Mouse (Mus musculus) forebrain, postnatal 0 days (tissue): ENCODE measurements around the gene Catsper2. TPM values are rescaled to one million over a fixed set of nuclear protein-coding genes. Genes with fewer than 3 reads are reported as not detected.

Source experiments
- ATAC-seq: fragments of 200-750 bp; cut with Nextera tagmentation; 2 replicates; pipeline ENCODE4 v1.8.0; 2017; ENCODE audit warnings: mild to moderate bottlenecking, moderate library complexity
- DNase-seq: peaks from one replicate; pipeline ENCODE4 v3.0.0-alpha.2; 2015
- H3K27ac ChIP-seq: fragments of 300-500 bp; sonication (generic); 2 replicates; pipeline ENCODE4 v1.5.1; 2014; ENCODE audit warnings: low read depth, mild to moderate bottlenecking, antibody characterized with exemption, low read length, moderate library complexity, mixed read lengths
- H3K27me3 ChIP-seq: fragments of 300-500 bp; sonication (generic); 2 replicates; pipeline ENCODE4 v1.6.1; 2014; ENCODE audit warnings: mild to moderate bottlenecking, low read length, mixed read lengths; ENCODE audit not compliant: insufficient read depth
- H3K36me3 ChIP-seq: fragments of 300-500 bp; sonication (generic); 2 replicates; pipeline ENCODE4 v1.6.1; 2014; ENCODE audit warnings: mild to moderate bottlenecking, moderate library complexity; ENCODE audit not compliant: insufficient read depth
- H3K4me1 ChIP-seq: fragments of 300-500 bp; sonication (generic); 2 replicates; pipeline ENCODE4 v1.6.1; 2014; ENCODE audit warnings: antibody characterized with exemption; ENCODE audit not compliant: insufficient read depth
- H3K4me2 ChIP-seq: fragments of 300-500 bp; sonication (generic); 2 replicates; pipeline ENCODE4 v1.6.1; 2014; ENCODE audit warnings: low read depth, mild to moderate bottlenecking, moderate library complexity
- H3K4me3 ChIP-seq: fragments of 300-500 bp; sonication (generic); 2 replicates; pipeline ENCODE4 v1.5.1; 2014; ENCODE audit warnings: low read depth, low read length, mixed read lengths
- H3K9ac ChIP-seq: fragments of 300-500 bp; sonication (generic); 2 replicates; pipeline ENCODE4 v1.6.1; 2014; ENCODE audit warnings: mild to moderate bottlenecking
- H3K9me3 ChIP-seq: fragments of 300-500 bp; sonication (generic); 2 replicates; pipeline ENCODE4 v1.6.1; 2016; ENCODE audit warnings: low read length
- CTCF ChIP-seq: sonication (generic); IDR thresholded peaks from 2 replicates; pipeline ENCODE4 v1.5.1; 2016; ENCODE audit warnings: antibody characterized with exemption, control low read depth, low read depth
- WGBS: fragments of 180-500 bp; shearing (Covaris S2); extraction: QIAGEN DNeasy Blood & Tissue Kit; methylation state at CpG from one replicate; pipeline ENCODE4 v1.1.7; 2014; 5-methylcytosine and 5-hydroxymethylcytosine counted together
- polyA plus RNA-seq: library from polyadenylated mRNA; unstranded; fragments of >200 nt; fragmentation: Nextera tagmentation; extraction: Ambion mirVana; gene quantifications from 2 replicates; pipeline ENCODE4 v1.2.1, GENCODE M21; 2015
- total RNA-seq: library from RNA; depleted of rRNA; stranded (reverse); fragments of >200 nt; gene quantifications from 2 replicates; pipeline ENCODE4 v1.2.3, GENCODE M21; 2014; rRNA removed

Catsper2 gene
- 4.9 and 7.2 TPM in 2 replicates for total RNA-seq
- 2.4 and 3.3 TPM in 2 replicates for polyA plus RNA-seq

DNA sequence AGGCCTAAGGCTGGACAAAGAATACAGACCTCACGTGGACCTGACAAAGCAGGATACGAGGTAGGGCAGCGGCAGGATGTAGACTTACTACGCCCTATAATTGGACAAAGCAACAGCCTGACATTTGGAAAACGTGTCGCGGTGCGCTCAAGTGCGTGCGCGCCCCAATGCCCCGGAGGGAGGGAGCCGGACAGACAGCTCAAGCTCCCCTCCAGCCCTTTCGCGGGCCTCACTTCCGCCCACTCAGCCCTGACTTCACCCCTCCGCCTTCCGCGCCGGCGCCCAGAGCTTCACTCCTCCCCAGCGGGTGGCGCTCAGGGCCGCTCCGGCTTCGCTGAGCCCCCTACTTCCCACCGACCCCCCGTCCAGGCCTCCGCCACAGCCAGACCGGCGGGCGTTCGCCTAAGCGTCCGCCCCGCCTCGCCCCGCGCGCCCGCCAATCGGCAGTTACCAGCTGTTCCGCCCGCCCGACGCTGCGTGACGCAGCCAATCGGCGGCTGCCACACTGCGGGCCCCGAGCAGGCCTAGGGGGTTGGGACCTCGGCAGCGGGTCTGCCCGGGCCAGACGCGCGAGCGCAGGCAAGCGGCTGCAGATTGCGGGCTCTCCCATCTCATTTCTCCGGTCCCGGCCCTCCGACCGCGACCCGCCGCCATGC lies at the start of gene Catsper2, which contains the start of gene Pdia3:
TSS of gene Catsper2 (minus strand) at position 406 of the 656 bp plus-strand sequence.
TSS of gene Pdia3 (plus strand) at position 389 of the 656 bp plus-strand sequence.
- H3K27ac ChIP-seq, result peak within 1 kb of the TSS; percentile 97
- no peaks in the 10 kb centered on the region for H3K9me3 ChIP-seq
- no peaks in the 10 kb centered on the region for H3K27me3 ChIP-seq
- peaks cover under 1% of the 10 kb centered on the region; the same call in 1 of the 2 replicates for H3K36me3 ChIP-seq
- peak within 1 kb of the TSS; percentile 69 for H3K4me2 ChIP-seq
- DNase-seq (peak; percentile 98), ATAC-seq (peak; percentile 99)
- H3K4me1 ChIP-seq, result peaks cover 16% of the 10 kb centered on the region
- peak; percentile 57 for TF ChIP-seq CTCF
- H3K9ac ChIP-seq, result peak within 1 kb of the TSS; percentile 97
- WGBS, result 1% methylated on average over 60 of the region's 68 CpGs
- peak within 1 kb of the TSS; percentile 99 for H3K4me3 ChIP-seq

DNA sequence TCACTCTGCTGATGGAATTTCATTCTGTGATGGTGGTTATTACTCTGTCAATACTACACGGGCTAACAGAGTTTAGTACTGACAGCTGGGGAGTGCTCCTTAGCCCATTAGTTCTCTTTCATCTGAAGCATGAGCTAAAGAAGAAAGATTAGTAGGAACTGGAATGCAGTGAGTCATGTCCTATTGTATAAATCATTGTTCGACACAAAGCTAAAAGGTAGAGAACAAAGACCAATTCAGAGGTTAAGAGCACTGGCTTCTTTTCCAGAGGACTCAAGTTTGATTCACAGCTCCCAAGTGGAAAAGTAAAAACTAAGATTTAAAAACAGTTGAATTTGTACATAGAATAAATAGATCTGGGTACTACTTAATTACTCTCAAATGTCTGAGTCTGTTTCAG lies 46.5 kb upstream of the Catsper2 start:
- Histone ChIP-seq H3K9ac (no peak overlapping the region), H3K27ac (no peak overlapping the region), H3K4me3 (no peak overlapping the region), H3K4me2 (no peak overlapping the region), H3K36me3 (no peaks in the 10 kb centered on the region), H3K9me3 (no peaks in the 10 kb centered on the region), H3K4me1 (peaks cover 11% of the 10 kb centered on the region), H3K27me3 (no peaks in the 10 kb centered on the region)
- WGBS, result 62% methylated on average over 2 of the region's 2 CpGs
- no peak for DNase-seq
- no peak for TF ChIP-seq CTCF
- no peak for ATAC-seq

DNA sequence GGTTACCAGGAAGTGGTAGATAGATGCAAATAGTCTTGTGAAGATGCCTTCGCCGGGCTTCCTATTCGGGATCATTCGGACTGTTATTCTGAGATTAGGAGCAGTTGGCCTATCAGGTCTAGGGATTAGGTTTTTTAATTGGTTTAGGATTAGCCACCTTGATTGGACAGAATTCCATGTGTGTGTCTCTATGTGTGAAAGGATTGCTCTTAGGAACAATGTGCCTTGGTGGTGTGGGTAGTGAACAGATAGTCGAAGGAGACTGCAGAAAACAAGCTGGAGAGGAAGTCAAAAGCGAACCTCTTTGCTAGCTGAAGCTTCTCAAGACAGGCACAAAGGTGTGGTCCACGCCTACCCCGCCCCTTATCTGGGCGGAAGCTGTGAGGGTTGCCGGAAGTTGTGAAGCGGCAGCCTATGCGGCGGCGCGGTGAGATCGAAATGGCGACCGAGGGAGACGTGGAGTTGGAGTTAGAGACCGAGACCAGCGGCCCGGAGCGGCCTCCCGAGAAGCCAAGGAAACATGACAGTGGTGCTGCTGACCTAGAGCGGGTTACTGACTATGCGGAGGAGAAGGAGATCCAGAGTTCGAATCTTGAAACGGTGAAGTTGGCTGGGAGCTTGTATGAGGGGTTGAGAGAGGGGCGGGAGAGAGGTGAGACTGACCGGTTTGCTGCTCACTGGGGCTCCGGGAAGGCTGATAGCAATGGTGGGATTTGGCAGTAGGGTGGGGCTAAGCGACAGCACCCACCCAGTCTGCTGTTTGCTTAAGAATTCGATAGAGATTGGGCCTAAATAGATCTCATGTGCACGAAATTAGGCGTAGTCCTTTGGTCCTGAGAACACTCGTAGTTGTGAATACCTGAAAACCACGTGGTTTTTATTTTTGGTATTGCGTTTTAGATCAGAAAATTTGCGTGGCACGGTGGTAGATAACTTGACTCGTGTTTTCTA lies 43.4 kb upstream of the Catsper2 start, which contains the start of gene Serinc4:
TSS of gene Serinc4 (minus strand) at position 90 of the 951 bp plus-strand sequence.
- Histone ChIP-seq H3K4me3 (peak within 1 kb of the TSS; percentile 61), H3K36me3 (peaks cover 13% of the 10 kb centered on the region), H3K9ac (peak within 1 kb of the TSS; percentile 51), H3K27ac (peak within 1 kb of the TSS; percentile 66), H3K9me3 (no peaks in the 10 kb centered on the region), H3K27me3 (no peaks in the 10 kb centered on the region), H3K4me1 (peaks cover 11% of the 10 kb centered on the region), H3K4me2 (peak within 1 kb of the TSS; percentile 65)
- DNase-seq (peak; percentile 88), ATAC-seq (peak; percentile 98)
- 3% methylated on average over 41 of the region's 41 CpGs for WGBS
- no peak for TF ChIP-seq CTCF

DNA sequence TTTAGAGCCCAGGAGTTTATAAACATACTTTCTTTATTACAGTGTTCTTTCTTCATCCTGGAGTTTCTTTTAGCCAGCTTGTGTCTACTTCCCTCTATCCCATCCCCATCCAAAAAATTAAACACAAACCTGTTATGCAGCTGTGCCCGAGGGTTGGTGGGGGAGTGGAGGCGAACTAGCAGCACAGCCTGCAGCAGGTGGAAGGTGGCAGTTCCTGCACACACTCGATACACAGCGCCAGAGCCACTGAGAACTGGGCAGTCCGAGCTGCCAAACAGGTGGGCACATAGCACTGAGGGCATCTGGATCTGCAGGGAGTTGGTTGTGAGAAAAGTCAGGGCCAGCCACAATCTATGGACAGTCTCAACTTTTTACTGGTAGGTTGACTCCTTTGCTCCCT lies 41.9 kb upstream of the Catsper2 start:
- H3K36me3 ChIP-seq, result peaks cover 20% of the 10 kb centered on the region
- no peak for TF ChIP-seq CTCF
- H3K4me3 ChIP-seq, result no peak overlapping the region
- H3K4me2 ChIP-seq, result no peak overlapping the region
- H3K27ac ChIP-seq, result no peak overlapping the region
- 84% methylated on average over 5 of the region's 5 CpGs for WGBS
- H3K27me3 ChIP-seq, result no peaks in the 10 kb centered on the region
- DNase-seq, result no peak
- no peak for ATAC-seq
- no peaks in the 10 kb centered on the region for H3K9me3 ChIP-seq
- H3K9ac ChIP-seq, result no peak overlapping the region
- H3K4me1 ChIP-seq, result peaks cover 11% of the 10 kb centered on the region

DNA sequence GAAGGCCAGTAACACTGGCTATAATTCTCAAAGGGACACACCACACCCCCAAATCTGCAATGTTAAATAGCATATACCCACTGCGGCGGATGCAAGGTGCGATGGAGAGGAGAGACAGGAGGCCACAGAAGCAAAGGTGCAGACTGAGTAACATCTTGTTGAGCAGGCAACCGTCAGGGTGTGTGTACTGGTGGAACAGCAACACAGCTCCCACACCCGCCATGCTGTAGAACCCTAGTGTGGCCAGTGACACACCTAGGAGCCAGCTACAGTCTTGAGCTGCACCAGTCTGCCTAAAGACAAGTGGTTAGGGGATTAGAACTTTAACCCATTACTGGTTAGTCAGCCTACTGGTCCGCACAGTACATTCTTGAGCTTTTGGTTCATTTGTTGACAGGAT lies 40.3 kb upstream of the Catsper2 start:
- no peak for TF ChIP-seq CTCF
- no peak for ATAC-seq
- Histone ChIP-seq H3K9me3 (no peaks in the 10 kb centered on the region), H3K27ac (no peak overlapping the region), H3K4me3 (no peak overlapping the region), H3K9ac (no peak overlapping the region), H3K4me1 (peaks cover 16% of the 10 kb centered on the region), H3K27me3 (no peaks in the 10 kb centered on the region), H3K36me3 (peaks cover 20% of the 10 kb centered on the region), H3K4me2 (no peak overlapping the region)
- DNase-seq, result no peak
- 83% methylated on average over 6 of the region's 6 CpGs for WGBS

DNA sequence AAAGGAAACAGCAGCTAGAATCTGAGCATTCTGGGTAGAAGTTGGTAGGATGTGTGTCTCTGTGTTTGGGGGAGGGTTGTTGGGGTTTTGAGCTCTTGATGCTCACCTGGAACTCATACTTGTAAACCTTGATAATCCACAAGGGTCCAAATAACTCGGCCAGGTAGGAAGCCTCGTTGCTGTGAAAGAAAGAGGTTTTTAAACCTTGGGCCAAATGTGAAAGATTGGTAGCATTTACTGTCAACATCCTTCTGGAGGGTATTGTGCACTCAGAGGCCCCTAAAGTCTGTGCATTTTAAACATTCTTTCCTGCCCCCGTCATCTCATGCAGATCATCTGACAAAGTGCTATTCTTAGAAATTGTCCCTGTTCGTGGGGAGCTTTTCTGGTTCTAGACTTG lies 39.4 kb upstream of the Catsper2 start, which contains the start of gene Hypk:
TSS of gene Hypk (plus strand) at position 301 of the 400 bp plus-strand sequence.
- no peak for ATAC-seq
- H3K4me2 ChIP-seq, result no peak within 1 kb of the TSS
- H3K36me3 ChIP-seq, result peaks cover 20% of the 10 kb centered on the region
- no peak within 1 kb of the TSS for H3K9ac ChIP-seq
- no peak for DNase-seq
- no peaks in the 10 kb centered on the region for H3K9me3 ChIP-seq
- WGBS, result 77% methylated on average over 4 of the region's 4 CpGs
- TF ChIP-seq CTCF, result no peak
- H3K27me3 ChIP-seq, result no peaks in the 10 kb centered on the region
- peaks cover 15% of the 10 kb centered on the region for H3K4me1 ChIP-seq
- no peak within 1 kb of the TSS for H3K27ac ChIP-seq
- H3K4me3 ChIP-seq, result no peak within 1 kb of the TSS
